ENCODE assay signal across 8 mouse cellular contexts in the genomic region with DNA sequence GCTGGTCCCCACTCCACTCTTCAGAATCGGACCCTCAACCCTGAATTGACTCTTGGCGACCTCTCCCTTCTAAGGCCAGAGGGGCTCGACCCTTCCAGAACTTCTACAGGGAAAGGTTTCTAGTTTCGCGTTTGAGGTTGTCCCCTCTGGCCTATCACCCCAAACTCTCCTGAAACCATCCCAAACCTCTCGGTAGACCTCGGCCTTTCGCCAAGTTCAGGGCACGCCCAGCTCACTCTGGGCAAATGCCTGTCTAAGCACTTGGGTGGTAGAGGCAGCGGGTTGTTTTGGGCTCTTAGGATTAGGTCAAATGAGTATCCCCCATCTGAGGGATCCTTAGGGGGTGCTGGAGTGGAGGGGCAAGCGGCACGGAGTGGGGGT.
A peak's percentile ranks its signal among the peaks of the same experiment; 100 is the strongest.
DNase-seq lines count a peak whose midpoint lies in the region; ATAC-seq and TF ChIP-seq lines count a peak whose summit lies in the region.

No protein-coding gene starts in this region.

- DNase-seq in left cerebral cortex, postnatal 4 days: peak; percentile 24
- DNase-seq in left cerebral cortex, postnatal 14 days (ENCODE audit: low spot score in 2 of 2): no peak
- DNase-seq in forebrain, postnatal 0 days: no peak
- no peak for DNase-seq in adipocyte (ENCODE audit: low spot score)
- DNase-seq in left cerebral cortex, adult 18-20 months (ENCODE audit: low spot score in 2 of 2): no peak

- intact Hi-C loops in left cerebral cortex, postnatal 4 days (cut with DNase I): loop anchor here (5.0 to 10.0 kb wide), 2 partner anchors 309 to 313 kb away; no protein-coding TSS in a partner anchor
- intact Hi-C loops in left cerebral cortex, postnatal 14 days (cut with DNase I): no loop called here

- H3K4me1 ChIP-seq in brown adipose tissue, adult 24 weeks (ENCODE audit: control insufficient read depth, insufficient read depth, insufficient read length, low read length): no peaks in the 10 kb centered on the region
- no peaks in the 10 kb centered on the region for H3K4me1 ChIP-seq in forebrain, postnatal 0 days (ENCODE audit: insufficient read depth)
- H3K4me1 ChIP-seq in limb, embryonic 15.5 days: peaks cover 9% of the 10 kb centered on the region; the same call in 1 of the 2 replicates
- peaks cover 23% of the 10 kb centered on the region; the same call in 1 of the 2 replicates for H3K4me1 ChIP-seq in stomach, embryonic 14.5 days (ENCODE audit: control insufficient read depth, insufficient read depth, low read length)

- H3K27ac ChIP-seq in brown adipose tissue, adult 24 weeks (replicated peaks; ENCODE audit: low read depth, low read length): no peak overlapping the region
- peak overlapping the region; percentile 83; the same call in 1 of the 2 replicates for H3K27ac ChIP-seq in forebrain, postnatal 0 days (ENCODE audit: low read depth, low read length)
- H3K27ac ChIP-seq in limb, embryonic 15.5 days: peak overlapping the region; percentile 99
- peak overlapping the region; percentile 98 for H3K27ac ChIP-seq in stomach, embryonic 14.5 days (ENCODE audit: low read length)

- TF ChIP-seq CTCF in forebrain, postnatal 0 days (IDR thresholded peaks at IDR 0.05; ENCODE audit: low read depth): no peak

- no peaks in the 10 kb centered on the region for H3K27me3 ChIP-seq in forebrain, postnatal 0 days (ENCODE audit: insufficient read depth, low read length)
- no peaks in the 10 kb centered on the region for H3K27me3 ChIP-seq in limb, embryonic 15.5 days
- no peaks in the 10 kb centered on the region for H3K27me3 ChIP-seq in stomach, embryonic 14.5 days (ENCODE audit: control insufficient read depth, insufficient read depth, low read length)

- no peaks in the 10 kb centered on the region for H3K9me3 ChIP-seq in forebrain, postnatal 0 days (ENCODE audit: low read length)
- H3K9me3 ChIP-seq in limb, embryonic 15.5 days: no peaks in the 10 kb centered on the region
- no peaks in the 10 kb centered on the region for H3K9me3 ChIP-seq in stomach, embryonic 14.5 days (ENCODE audit: control insufficient read depth, low read depth, low read length)

- peak overlapping the region; percentile 54 for H3K4me3 ChIP-seq in brown adipose tissue, adult 24 weeks (ENCODE audit: insufficient read depth, low read depth, low read length)
- H3K4me3 ChIP-seq in forebrain, postnatal 0 days (ENCODE audit: low read depth, low read length): peak overlapping the region; percentile 71
- H3K4me3 ChIP-seq in limb, embryonic 15.5 days: peak overlapping the region; percentile 70
- H3K4me3 ChIP-seq in stomach, embryonic 14.5 days (ENCODE audit: low read depth, low read length): peak overlapping the region; percentile 83

- 2% methylated on average over 12 of the region's 12 CpGs for WGBS in forebrain, postnatal 0 days
- WGBS in limb, embryonic 15.5 days: 0% methylated on average over 12 of the region's 12 CpGs
- under 1% methylated on average over 12 of the region's 12 CpGs for WGBS in stomach, embryonic 14.5 days

- ATAC-seq in forebrain, postnatal 0 days: no peak
- no peak for ATAC-seq in limb, embryonic 15.5 days (ENCODE audit: insufficient number of reproducible peaks, low FRiP score, low TSS enrichment, low read depth)
- ATAC-seq in stomach, embryonic 14.5 days (ENCODE audit: insufficient number of reproducible peaks, insufficient read depth, low FRiP score, low read depth): no peak

- H3K36me3 ChIP-seq in forebrain, postnatal 0 days (ENCODE audit: insufficient read depth): no peaks in the 10 kb centered on the region
- H3K36me3 ChIP-seq in limb, embryonic 15.5 days: no peaks in the 10 kb centered on the region
- H3K36me3 ChIP-seq in stomach, embryonic 14.5 days (ENCODE audit: control insufficient read depth, insufficient read depth, low read length): no peaks in the 10 kb centered on the region

- peak overlapping the region; percentile 83 for H3K4me2 ChIP-seq in forebrain, postnatal 0 days (ENCODE audit: low read depth)
- H3K4me2 ChIP-seq in limb, embryonic 15.5 days: peak overlapping the region; percentile 73
- peak overlapping the region; percentile 54 for H3K4me2 ChIP-seq in stomach, embryonic 14.5 days (replicated peaks; ENCODE audit: low read depth, low read length)

- peak overlapping the region; percentile 62 for H3K9ac ChIP-seq in forebrain, postnatal 0 days
- H3K9ac ChIP-seq in limb, embryonic 15.5 days: peak overlapping the region; percentile 69
- peak overlapping the region; percentile 78 for H3K9ac ChIP-seq in stomach, embryonic 14.5 days (replicated peaks; ENCODE audit: low read depth, low read length)
